Mouse (Mus musculus) embryonic fibroblast, embryonic 13.5 days (primary cell): ENCODE measurements around the gene Btbd2.

Experiments
- CTCF ChIP-seq: IDR thresholded peaks from 2 replicates; pipeline ENCODE4 v1.5.1; 2011; ENCODE audit warnings: mild to moderate bottlenecking, control low read depth, low read length, moderate library complexity, borderline replicate concordance; ENCODE audit not compliant: insufficient read depth
- POLR2A ChIP-seq: IDR thresholded peaks from 2 replicates; pipeline ENCODE4 v1.6.1; 2011; ENCODE audit warnings: low read depth, mild to moderate bottlenecking, control low read depth, low read length, moderate library complexity

GRCm38 (mm10) chr10:80695801-80696501 lies 39.1 kb upstream of the Btbd2 start:
- TF ChIP-seq POLR2A (no peak), CTCF (no peak)
